Mouse (Mus musculus): ENCODE data around the gene C2cd5. TPM values are rescaled to one million over a fixed set of nuclear protein-coding genes. Genes with fewer than 3 reads are reported as not detected.

Gene C2cd5
- polyA plus RNA-seq, 1 experiment from 2014 or later = 9.0 TPM

DNA sequence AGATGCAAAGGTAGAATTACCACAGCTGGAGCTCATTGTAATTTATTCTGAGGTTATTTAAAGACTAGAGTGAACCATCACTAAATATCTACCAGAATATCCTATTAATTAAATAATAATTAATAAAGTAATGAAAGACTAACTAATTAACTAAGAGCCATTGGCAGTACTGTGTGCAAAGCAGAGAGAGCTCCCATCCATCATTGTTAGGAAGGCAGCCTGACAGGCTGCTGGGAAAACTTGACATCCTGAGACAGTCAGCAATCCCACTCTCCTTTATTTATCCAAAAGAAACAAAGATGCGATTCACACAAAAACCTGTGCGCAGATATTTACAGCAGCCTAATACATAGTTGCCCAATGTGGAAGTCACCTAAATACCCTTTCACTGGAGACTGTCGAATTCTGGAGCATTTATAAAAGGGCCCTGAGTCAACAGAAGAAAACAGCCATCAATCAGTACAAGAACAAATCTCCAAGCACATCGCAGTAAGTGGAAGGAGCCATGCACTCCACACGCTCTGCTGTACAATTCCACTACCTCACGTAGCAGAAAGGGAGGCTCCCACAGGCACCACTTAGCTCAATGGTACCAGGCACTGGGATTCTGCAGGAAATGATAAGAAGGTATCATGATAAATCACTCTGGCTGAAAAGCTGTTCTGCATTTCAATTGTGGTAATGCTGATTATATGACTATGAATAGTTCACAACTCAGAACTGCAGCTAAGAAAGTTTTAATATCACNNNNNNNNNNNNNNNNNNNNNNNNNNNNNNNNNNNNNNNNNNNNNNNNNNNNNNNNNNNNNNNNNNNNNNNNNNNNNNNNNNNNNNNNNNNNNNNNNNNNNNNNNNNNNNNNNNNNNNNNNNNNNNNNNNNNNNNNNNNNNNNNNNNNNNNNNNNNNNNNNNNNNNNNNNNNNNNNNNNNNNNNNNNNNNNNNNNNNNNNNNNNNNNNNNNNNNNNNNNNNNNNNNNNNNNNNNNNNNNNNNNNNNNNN, 120.0 kb downstream of the C2cd5 start:
- ATAC-seq = no peak
- Histone ChIP-seq H3K9me3 (ENCODE audit: low read length) (no peaks in the 10 kb centered on the region), H3K9ac (replicated peaks; ENCODE audit: low read depth) (no peak overlapping the region), H3K4me1 (ENCODE audit: insufficient read depth, low read depth, low read length) (no peaks in the 10 kb centered on the region), H3K27me3 (replicated peaks; ENCODE audit: insufficient read depth, low read length) (no peaks in the 10 kb centered on the region), H3K36me3 (ENCODE audit: insufficient read depth, low read length) (no peaks in the 10 kb centered on the region), H3K4me2 (replicated peaks; ENCODE audit: low read depth, low read length) (no peak overlapping the region), H3K27ac (ENCODE audit: low read length) (no peak overlapping the region), H3K4me3 (ENCODE audit: low read depth, low read length) (no peak overlapping the region)
- TF ChIP-seq CTCF (IDR thresholded peaks at IDR 0.05) (no peak), EP300 (IDR thresholded peaks at IDR 0.05) (no peak)
- 14% methylated on average over 6 of the region's 6 CpGs for WGBS
- no peak for DNase-seq (ENCODE audit: low spot score)

DNA sequence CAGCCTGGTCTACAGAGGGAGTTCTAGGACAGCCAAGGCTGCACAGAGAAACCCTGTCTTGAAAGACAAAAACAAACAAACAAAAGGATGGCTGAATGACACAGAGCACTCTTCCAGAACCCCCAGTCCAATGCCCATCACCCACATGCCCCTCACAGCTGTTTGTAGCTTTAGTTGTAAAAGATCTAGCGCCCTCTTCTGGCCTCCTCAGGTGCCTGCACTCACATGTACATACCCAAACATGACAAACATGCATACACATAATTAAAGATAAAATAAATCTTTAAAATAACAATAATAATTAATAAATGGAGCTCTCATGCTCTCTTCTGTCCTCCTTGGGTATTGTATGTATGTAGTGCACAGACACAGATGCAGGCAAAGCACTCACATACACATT, 122.7 kb downstream of the C2cd5 start:
- H3K27ac ChIP-seq (ENCODE audit: low read length) = no peak overlapping the region
- no peak overlapping the region for H3K4me3 ChIP-seq (ENCODE audit: low read depth, low read length)
- H3K4me2 ChIP-seq (replicated peaks; ENCODE audit: low read depth, low read length) = no peak overlapping the region
- no peak for ATAC-seq
- no peaks in the 10 kb centered on the region for H3K36me3 ChIP-seq (ENCODE audit: insufficient read depth, low read length)
- H3K9ac ChIP-seq (replicated peaks; ENCODE audit: low read depth) = no peak overlapping the region
- TF ChIP-seq CTCF (IDR thresholded peaks at IDR 0.05) (0 out of 2 replicates have a peak, but pooled peaks have one; percentile 3), EP300 (IDR thresholded peaks at IDR 0.05) (no peak)
- 52% methylated on average over 1 of the region's 1 CpGs for WGBS
- H3K9me3 ChIP-seq (ENCODE audit: low read length) = no peaks in the 10 kb centered on the region
- H3K4me1 ChIP-seq (ENCODE audit: insufficient read depth, low read depth, low read length) = no peaks in the 10 kb centered on the region
- no peaks in the 10 kb centered on the region for H3K27me3 ChIP-seq (replicated peaks; ENCODE audit: insufficient read depth, low read length)
- DNase-seq (ENCODE audit: low spot score) = no peak

- H3K9ac ChIP-seq (replicated peaks; ENCODE audit: low read depth) = no peak overlapping the region
- 85% methylated on average over 7 of the region's 7 CpGs for WGBS
- TF ChIP-seq EP300 (IDR thresholded peaks at IDR 0.05) = no peak
- no peak for TF ChIP-seq CTCF (IDR thresholded peaks at IDR 0.05)
Measured at GRCm38 (mm10) chr6:142973289-142973688, 126.7 kb downstream of the C2cd5 start.

DNA sequence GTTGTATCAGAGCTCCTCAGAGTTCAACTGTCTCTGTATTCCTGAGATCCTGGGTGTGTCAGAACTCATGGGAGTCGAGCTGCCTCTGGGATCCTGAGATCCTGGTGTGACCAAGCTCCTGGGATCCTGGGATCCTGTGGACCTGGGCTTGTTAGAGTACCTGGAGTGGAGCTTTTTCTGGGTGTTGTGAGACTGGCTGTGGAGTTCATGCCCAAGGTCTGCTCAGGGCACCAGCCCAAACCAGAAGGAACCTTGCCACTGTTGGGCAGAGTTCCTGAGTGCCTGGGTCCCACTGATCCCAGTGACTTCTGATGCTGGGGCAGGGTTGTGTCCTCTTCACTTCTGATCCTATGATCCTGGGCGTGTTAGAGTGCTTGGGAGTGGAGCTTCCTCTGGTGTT, 127.7 kb downstream of the C2cd5 start:
- Histone ChIP-seq H3K4me1 (ENCODE audit: insufficient read depth, low read depth, low read length) (no peaks in the 10 kb centered on the region), H3K9ac (replicated peaks; ENCODE audit: low read depth) (no peak overlapping the region), H3K36me3 (ENCODE audit: insufficient read depth, low read length) (no peaks in the 10 kb centered on the region), H3K9me3 (ENCODE audit: low read length) (no peaks in the 10 kb centered on the region), H3K4me2 (replicated peaks; ENCODE audit: low read depth, low read length) (no peak overlapping the region), H3K4me3 (ENCODE audit: low read depth, low read length) (no peak overlapping the region), H3K27ac (ENCODE audit: low read length) (no peak overlapping the region), H3K27me3 (replicated peaks; ENCODE audit: insufficient read depth, low read length) (no peaks in the 10 kb centered on the region)
- ATAC-seq (no peak), DNase-seq (ENCODE audit: low spot score) (no peak)
- TF ChIP-seq CTCF (IDR thresholded peaks at IDR 0.05) = no peak
- 58% methylated on average over 2 of the region's 2 CpGs for WGBS

More at GRCm38 (mm10) chr6:142973289-142973688, 126.7 kb downstream of the C2cd5 start:
- H3K36me3 ChIP-seq (ENCODE audit: insufficient read depth, low read length) = no peaks in the 10 kb centered on the region
- no peaks in the 10 kb centered on the region for H3K9me3 ChIP-seq (ENCODE audit: low read length)
- H3K27ac ChIP-seq (ENCODE audit: low read length) = no peak overlapping the region
- DNase-seq (ENCODE audit: low spot score) (no peak), ATAC-seq (no peak)
- no peak overlapping the region for H3K4me2 ChIP-seq (replicated peaks; ENCODE audit: low read depth, low read length)
- no peaks in the 10 kb centered on the region for H3K4me1 ChIP-seq (ENCODE audit: insufficient read depth, low read depth, low read length)
- no peaks in the 10 kb centered on the region for H3K27me3 ChIP-seq (replicated peaks; ENCODE audit: insufficient read depth, low read length)
- no peak overlapping the region for H3K4me3 ChIP-seq (ENCODE audit: low read depth, low read length)

- TF ChIP-seq EP300 (IDR thresholded peaks at IDR 0.05) (no peak), CTCF (IDR thresholded peaks at IDR 0.05) (no peak)
- no peak for DNase-seq (ENCODE audit: low spot score)
- Histone ChIP-seq H3K4me2 (replicated peaks; ENCODE audit: low read depth, low read length) (no peak overlapping the region), H3K9me3 (ENCODE audit: low read length) (no peaks in the 10 kb centered on the region), H3K9ac (replicated peaks; ENCODE audit: low read depth) (no peak overlapping the region), H3K4me3 (ENCODE audit: low read depth, low read length) (no peak overlapping the region), H3K27ac (ENCODE audit: low read length) (no peak overlapping the region), H3K4me1 (ENCODE audit: insufficient read depth, low read depth, low read length) (peaks cover 4% of the 10 kb centered on the region; the same call in 1 of the 2 replicates), H3K27me3 (replicated peaks; ENCODE audit: insufficient read depth, low read length) (peaks cover 23% of the 10 kb centered on the region), H3K36me3 (ENCODE audit: insufficient read depth, low read length) (no peaks in the 10 kb centered on the region)
- WGBS = 100% methylated on average over 1 of the region's 1 CpGs
- ATAC-seq = no peak
Measured at GRCm38 (mm10) chr6:142967407-142967806, 132.5 kb downstream of the C2cd5 start.

GRCm38 (mm10) chr6:142964531-142965385, 135.2 kb downstream of the C2cd5 start:
- TF ChIP-seq CTCF (IDR thresholded peaks at IDR 0.05) = peak; percentile 68
- no peak for TF ChIP-seq EP300 (IDR thresholded peaks at IDR 0.05)
- Histone ChIP-seq H3K27me3 (replicated peaks; ENCODE audit: insufficient read depth, low read length) (peaks cover 31% of the 10 kb centered on the region), H3K4me1 (ENCODE audit: insufficient read depth, low read depth, low read length) (peaks cover 4% of the 10 kb centered on the region; the same call in 1 of the 2 replicates), H3K9ac (replicated peaks; ENCODE audit: low read depth) (no peak overlapping the region), H3K4me3 (ENCODE audit: low read depth, low read length) (peak overlapping the region; percentile 38), H3K27ac (ENCODE audit: low read length) (no peak overlapping the region), H3K4me2 (replicated peaks; ENCODE audit: low read depth, low read length) (peak overlapping the region; percentile 65), H3K36me3 (ENCODE audit: insufficient read depth, low read length) (no peaks in the 10 kb centered on the region), H3K9me3 (ENCODE audit: low read length) (no peaks in the 10 kb centered on the region)
- DNase-seq (ENCODE audit: low spot score) (peak; percentile 56), ATAC-seq (peak; percentile 56; the same call in 1 of the 2 replicates)
- WGBS = under 1% methylated on average over 39 of the region's 39 CpGs

Measured in lung, postnatal 0 days (tissue).